Mouse (Mus musculus) kidney, adult 2 months (tissue): Measurements from ENCODE around the gene Frem2. TPM values are rescaled to one million over a fixed set of nuclear protein-coding genes. Genes with fewer than 3 reads are reported as not detected.

Experiments used
- DNase-seq: peaks from one replicate; pipeline ENCODE4 v3.0.0; 2021
- H3K27ac ChIP-seq: fragments of 200-500 bp; 2 replicates; pipeline ENCODE4 v1.5.1; 2012; ENCODE audit warnings: low read depth, low read length, control low read depth, inconsistent platforms; ENCODE audit not compliant: insufficient read depth
- H3K27me3 ChIP-seq: fragments of 200-500 bp; replicated peaks from 2 replicates; pipeline ENCODE4 v1.6.1; 2012; ENCODE audit warnings: mild to moderate bottlenecking, moderate library complexity, low read length, inconsistent platforms; ENCODE audit not compliant: control insufficient read depth, insufficient read depth
- H3K36me3 ChIP-seq: fragments of 200-500 bp; 2 replicates; pipeline ENCODE4 v1.6.1; 2012; ENCODE audit warnings: mild to moderate bottlenecking, moderate library complexity, low read length, inconsistent platforms; ENCODE audit not compliant: control insufficient read depth, insufficient read depth
- H3K4me1 ChIP-seq: fragments of 200-500 bp; 2 replicates; pipeline ENCODE4 v1.6.1; 2011; ENCODE audit warnings: low read length; ENCODE audit not compliant: control insufficient read depth, insufficient read depth
- H3K4me3 ChIP-seq: fragments of 200-500 bp; 2 replicates; pipeline ENCODE4 v1.5.1; 2011; ENCODE audit warnings: mild to moderate bottlenecking, low read depth, low read length, control low read depth; ENCODE audit not compliant: insufficient read depth
- CTCF ChIP-seq: fragments of 200-500 bp; conservative IDR thresholded peaks from 2 replicates; pipeline ENCODE4 v1.5.1; 2011; ENCODE audit warnings: low read depth, mild to moderate bottlenecking, control low read depth, low read length, moderate library complexity, mixed read lengths; ENCODE audit not compliant: insufficient read depth, insufficient read length
- POLR2A ChIP-seq: fragments of 200-500 bp; IDR thresholded peaks from one replicate; pipeline ENCODE4 v1.6.1; 2011; ENCODE audit warnings: low read depth, low read length, control low read depth
- WGBS: fragments of 180-500 bp; shearing (Covaris S2); methylation state at CpG from one replicate; pipeline ENCODE4 v1.1.7; 2018; 5-methylcytosine and 5-hydroxymethylcytosine counted together
- polyA plus RNA-seq: library from polyadenylated mRNA; depleted of rRNA; stranded (reverse); fragments of >200 nt; gene quantifications from 2 replicates; pipeline ENCODE4 v1.2.3, GENCODE M21; 2012; rRNA removed

The Frem2 gene
- polyA plus RNA-seq, 1 experiment = 4.3 TPM

GRCm38 (mm10) chr3:53467356-53467755, 189.8 kb downstream of the Frem2 start:
- 33% methylated on average over 5 of the region's 5 CpGs for WGBS
- DNase-seq = peak; percentile 56
- H3K27ac ChIP-seq = peak overlapping the region; percentile 37

GRCm38 (mm10) chr3:53466481-53466880, 190.7 kb downstream of the Frem2 start:
- 74% methylated on average over 9 of the region's 9 CpGs for WGBS
- Histone ChIP-seq H3K36me3 (no peaks in the 10 kb centered on the region), H3K27me3 (no peaks in the 10 kb centered on the region), H3K27ac (no peak overlapping the region), H3K4me3 (no peak overlapping the region), H3K4me1 (peaks cover 26% of the 10 kb centered on the region)
- no peak for DNase-seq
- TF ChIP-seq POLR2A = no peak
- TF ChIP-seq CTCF = no peak

More at GRCm38 (mm10) chr3:53467356-53467755, 189.8 kb downstream of the Frem2 start:
- Histone ChIP-seq H3K36me3 (no peaks in the 10 kb centered on the region; the same call in 1 of the 2 replicates), H3K4me3 (no peak overlapping the region), H3K4me1 (peaks cover 31% of the 10 kb centered on the region), H3K27me3 (no peaks in the 10 kb centered on the region)
- TF ChIP-seq POLR2A (no peak), CTCF (no peak)

- TF ChIP-seq CTCF (no peak), POLR2A (no peak)
- Histone ChIP-seq H3K4me1 (peaks cover 25% of the 10 kb centered on the region), H3K27ac (no peak overlapping the region), H3K4me3 (no peak overlapping the region), H3K27me3 (no peaks in the 10 kb centered on the region), H3K36me3 (no peaks in the 10 kb centered on the region)
- DNase-seq = no peak
- WGBS = 22% methylated on average over 6 of the region's 6 CpGs
Observed at GRCm38 (mm10) chr3:53465330-53465729, 191.8 kb downstream of the Frem2 start.

- Histone ChIP-seq H3K27me3 (no peaks in the 10 kb centered on the region), H3K4me3 (peak overlapping the region; percentile 91), H3K36me3 (no peaks in the 10 kb centered on the region), H3K4me1 (peaks cover 20% of the 10 kb centered on the region), H3K27ac (peak overlapping the region; percentile 71; the same call in 1 of the 2 replicates)
- no peak for TF ChIP-seq POLR2A
- no peak for TF ChIP-seq CTCF
- WGBS = under 1% methylated on average over 20 of the region's 20 CpGs
- DNase-seq = no peak
Observed at GRCm38 (mm10) chr3:53464146-53464698, 192.9 kb downstream of the Frem2 start.

Other genes starting within 250 kb of the Frem2 start
- gene Nhlrc3, start 194.0 kb downstream of the Frem2 start, polyA plus RNA-seq = 9.7 and 10.6 TPM in 2 replicates
- gene Proser1, start 193.7 kb downstream of the Frem2 start, polyA plus RNA-seq = 14.8 and 15.3 TPM in 2 replicates
- 0.03 TPM in 1 of 2 replicates, not detected in the other for gene Stoml3, start 168.7 kb downstream of the Frem2 start, polyA plus RNA-seq
- not detected in 2 replicates for gene Gm10985, start 187.7 kb upstream of the Frem2 start, polyA plus RNA-seq
- gene Ufm1, start 206.5 kb upstream of the Frem2 start, polyA plus RNA-seq = 13.9 and 26.4 TPM in 2 replicates